Mouse (Mus musculus): Measurements from ENCODE around the gene Dlg3.

DNA sequence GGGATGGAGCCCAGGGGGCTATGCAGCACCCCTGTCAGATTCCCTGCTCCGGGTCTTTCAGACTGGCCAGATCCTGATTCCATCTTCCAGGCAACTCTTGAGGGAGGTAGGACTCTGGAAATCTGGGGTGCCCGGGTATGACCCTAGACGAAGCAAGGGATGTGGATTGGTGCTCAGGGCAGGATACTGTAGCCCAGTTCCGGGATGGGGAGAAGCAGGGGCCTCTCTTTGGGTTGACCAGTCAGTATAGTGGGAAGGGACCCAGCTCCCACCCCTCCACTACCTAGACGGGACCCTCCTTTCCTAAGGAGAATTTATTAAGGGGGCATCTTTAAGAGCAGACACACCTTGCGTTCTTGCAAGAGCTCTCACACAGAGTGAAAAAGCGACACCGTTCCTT is 37.3 kb upstream of the Dlg3 start:
- TF ChIP-seq CTCF (IDR thresholded peaks at IDR 0.05; ENCODE audit: control insufficient read depth, insufficient read depth, insufficient replicate concordance, low read depth, low read length), result no peak
- TF ChIP-seq POLR2A (IDR thresholded peaks at IDR 0.05; ENCODE audit: control insufficient read depth, low read depth, low read length), result no peak

All from testis, adult 2 months (tissue).